Mouse (Mus musculus): ENCODE measurements at regions not wholly inside any gene's neighbourhood (a gene's known extent, or its start where the extent isn't known, plus 50 kb on each side); places are given as distances from the start of the nearest gene placed in this dataset.

- no peak for TF ChIP-seq TAL1 (conservative IDR thresholded peaks at IDR 0.05; ENCODE audit: low read depth, low read length)
- no peak for TF ChIP-seq CTCF (IDR thresholded peaks at IDR 0.05; ENCODE audit: low read depth, low read length)
- no peak for TF ChIP-seq POLR2AphosphoS5 (IDR thresholded peaks at IDR 0.05; ENCODE audit: insufficient replicate concordance, low read depth, low read length)
- no peak for TF ChIP-seq GATA1 (IDR thresholded peaks at IDR 0.05; ENCODE audit: borderline replicate concordance, low read length)
- no peak for TF ChIP-seq GATA2 (IDR thresholded peaks at IDR 0.05; ENCODE audit: borderline replicate concordance, low read depth, low read length)
Measured at GRCm38 (mm10) chr13:71874986-71875385, 88.5 kb downstream of the Irx1 start.

All from G1E (cell line).